Mouse (Mus musculus): ENCODE data around the gene Iqce.

- no peak for TF ChIP-seq CTCF (IDR thresholded peaks at IDR 0.05; ENCODE audit: control insufficient read depth, insufficient read depth, low read length)
- TF ChIP-seq POLR2A (IDR thresholded peaks at IDR 0.05; ENCODE audit: borderline replicate concordance, control insufficient read depth, low read depth, low read length) = no peak
Measured at GRCm38 (mm10) chr5:140623791-140624190, 78.4 kb downstream of the Iqce start.

All from bone marrow, adult 2 months (tissue).